Mouse (Mus musculus) intestine, postnatal 0 days (tissue): ENCODE data around the gene Actrt2. TPM values are rescaled to one million over a fixed set of nuclear protein-coding genes. Genes with fewer than 3 reads are reported as not detected.

Source experiments
- ATAC-seq: fragments of 200-750 bp; cut with Nextera tagmentation; 2 replicates; pipeline ENCODE4 v1.8.0; 2017; ENCODE audit warnings: mild to moderate bottlenecking, moderate TSS enrichment, moderate library complexity
- H3K27ac ChIP-seq: fragments of 300-500 bp; sonication (generic); 2 replicates; pipeline ENCODE4 v1.5.1; 2014; ENCODE audit warnings: mild to moderate bottlenecking, low read depth, low read length, moderate library complexity
- H3K27me3 ChIP-seq: fragments of 300-500 bp; sonication (generic); replicated peaks from 2 replicates; pipeline ENCODE4 v1.6.1; 2014; ENCODE audit warnings: low read length, mixed read lengths; ENCODE audit not compliant: control insufficient read depth, insufficient read depth
- H3K36me3 ChIP-seq: fragments of 300-500 bp; sonication (generic); 2 replicates; pipeline ENCODE4 v1.6.1; 2014; ENCODE audit warnings: mild to moderate bottlenecking, moderate library complexity; ENCODE audit not compliant: control insufficient read depth, insufficient read depth
- H3K4me1 ChIP-seq: fragments of 300-500 bp; sonication (generic); replicated peaks from 2 replicates; pipeline ENCODE4 v1.6.1; 2014; ENCODE audit warnings: antibody characterized with exemption, low read length, mixed read lengths; ENCODE audit not compliant: control insufficient read depth, insufficient read depth
- H3K4me2 ChIP-seq: fragments of 300-500 bp; sonication (generic); replicated peaks from 2 replicates; pipeline ENCODE4 v1.6.1; 2014; ENCODE audit warnings: low read depth, mild to moderate bottlenecking, moderate library complexity
- H3K4me3 ChIP-seq: fragments of 300-500 bp; sonication (generic); 2 replicates; pipeline ENCODE4 v1.5.1; 2014; ENCODE audit warnings: low read depth, low read length
- H3K9ac ChIP-seq: fragments of 300-500 bp; sonication (generic); 2 replicates; pipeline ENCODE4 v1.6.1; 2014; ENCODE audit warnings: mild to moderate bottlenecking, low read depth, low read length
- H3K9me3 ChIP-seq: fragments of 300-500 bp; sonication (generic); 2 replicates; pipeline ENCODE4 v1.6.1; 2016; ENCODE audit warnings: mixed run types; ENCODE audit not compliant: control insufficient read depth
- CTCF ChIP-seq: sonication (generic); IDR thresholded peaks from 2 replicates; pipeline ENCODE4 v1.5.1; 2016; ENCODE audit warnings: low read depth, mild to moderate bottlenecking, control low read depth, antibody characterized with exemption, moderate library complexity
- WGBS: fragments of 180-500 bp; shearing (Covaris S2); extraction: QIAGEN DNeasy Blood & Tissue Kit; methylation state at CpG from one replicate; pipeline ENCODE4 v1.1.7; 2014; 5-methylcytosine and 5-hydroxymethylcytosine counted together
- polyA plus RNA-seq: library from polyadenylated mRNA; unstranded; fragments of >200 nt; fragmentation: Nextera tagmentation; extraction: Ambion mirVana; gene quantifications from 2 replicates; pipeline ENCODE4 v1.2.1, GENCODE M21; 2015

The Actrt2 gene
- polyA plus RNA-seq, 1 experiment from 2014 or later: not detected

DNA sequence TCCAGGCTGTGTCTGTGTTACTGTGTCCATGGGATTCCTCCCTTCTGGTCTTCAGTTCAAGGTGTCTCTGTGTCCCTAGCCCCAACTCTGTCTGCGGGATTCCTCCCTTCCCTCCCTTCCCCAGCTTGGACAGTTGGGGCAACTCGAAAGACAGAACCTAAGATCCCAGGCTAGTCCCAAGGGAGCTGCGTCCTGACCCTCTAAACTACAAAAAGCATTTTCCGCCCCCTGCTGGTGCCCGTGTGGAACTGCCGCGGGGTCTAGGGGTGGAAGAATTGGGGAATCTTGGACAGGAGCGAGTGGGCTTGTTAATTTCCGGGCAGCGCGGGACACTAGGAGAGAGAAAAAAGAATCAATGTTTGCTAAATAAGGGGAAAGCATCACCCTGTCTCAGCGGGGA lies 6.9 kb upstream of the Actrt2 start:
- Histone ChIP-seq H3K27me3 (peaks cover 4% of the 10 kb centered on the region; the same call in 1 of the 2 replicates), H3K4me1 (no peaks in the 10 kb centered on the region), H3K4me2 (no peak overlapping the region), H3K27ac (no peak overlapping the region), H3K9me3 (no peaks in the 10 kb centered on the region), H3K9ac (no peak overlapping the region), H3K36me3 (no peaks in the 10 kb centered on the region), H3K4me3 (no peak overlapping the region)
- ATAC-seq: no peak
- TF ChIP-seq CTCF: peak; percentile 87
- WGBS: 5% methylated on average over 12 of the region's 12 CpGs

GRCm38 (mm10) chr4:154673986-154674385 lies 6.3 kb upstream of the Actrt2 start:
- Histone ChIP-seq H3K27ac (no peak overlapping the region), H3K4me1 (no peaks in the 10 kb centered on the region), H3K36me3 (no peaks in the 10 kb centered on the region), H3K27me3 (peaks cover 4% of the 10 kb centered on the region; the same call in 1 of the 2 replicates), H3K4me3 (no peak overlapping the region), H3K9ac (no peak overlapping the region), H3K9me3 (no peaks in the 10 kb centered on the region), H3K4me2 (no peak overlapping the region)
- no peak for TF ChIP-seq CTCF
- ATAC-seq: no peak
- WGBS: 61% methylated on average over 4 of the region's 4 CpGs

GRCm38 (mm10) chr4:154672027-154672426 lies 4.4 kb upstream of the Actrt2 start:
- no peaks in the 10 kb centered on the region for H3K4me1 ChIP-seq
- 68% methylated on average over 1 of the region's 1 CpGs for WGBS
- no peak overlapping the region for H3K27ac ChIP-seq
- H3K4me3 ChIP-seq: no peak overlapping the region
- no peak overlapping the region for H3K4me2 ChIP-seq
- H3K9ac ChIP-seq: no peak overlapping the region
- H3K9me3 ChIP-seq: no peaks in the 10 kb centered on the region
- H3K27me3 ChIP-seq: peaks cover 4% of the 10 kb centered on the region; the same call in 1 of the 2 replicates
- no peak for TF ChIP-seq CTCF
- no peaks in the 10 kb centered on the region for H3K36me3 ChIP-seq
- no peak for ATAC-seq

DNA sequence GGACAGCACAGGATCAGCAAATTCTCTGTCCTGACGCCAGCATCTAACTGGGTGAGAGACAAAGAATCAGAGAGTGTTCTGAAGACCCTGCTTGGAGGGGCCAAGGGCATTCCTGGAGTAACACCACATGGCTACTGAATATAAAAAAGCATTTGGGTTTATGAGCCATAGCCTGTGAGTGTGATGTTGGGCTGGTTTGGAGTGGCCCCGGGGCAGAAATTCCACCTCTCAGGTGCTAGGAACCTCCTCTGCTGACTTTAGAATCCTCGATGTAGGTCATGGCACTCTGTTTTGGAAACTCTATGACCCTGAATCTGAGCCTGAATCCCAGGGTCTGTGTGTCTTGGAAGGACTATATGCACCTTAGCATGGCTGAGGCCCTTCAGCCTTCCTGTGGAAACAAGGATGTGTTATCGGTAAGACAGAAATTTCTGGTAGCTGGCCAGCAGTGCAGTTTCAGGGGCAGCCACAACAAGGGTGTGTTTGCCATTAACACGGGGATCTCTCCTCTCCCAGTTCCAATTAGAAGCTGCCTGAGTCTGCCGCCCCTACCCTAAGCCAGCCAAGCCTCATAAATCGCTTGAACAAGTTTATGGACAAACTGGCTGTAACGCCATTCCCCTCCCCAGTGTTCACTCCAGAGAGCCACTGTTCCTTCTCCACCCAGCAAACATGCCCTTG lies 3.7 kb upstream of the Actrt2 start:
- Histone ChIP-seq H3K4me3 (no peak overlapping the region), H3K4me2 (no peak overlapping the region), H3K4me1 (no peaks in the 10 kb centered on the region), H3K27me3 (peaks cover 4% of the 10 kb centered on the region; the same call in 1 of the 2 replicates), H3K27ac (no peak overlapping the region), H3K36me3 (no peaks in the 10 kb centered on the region), H3K9ac (no peak overlapping the region), H3K9me3 (no peaks in the 10 kb centered on the region)
- 57% methylated on average over 8 of the region's 8 CpGs for WGBS
- TF ChIP-seq CTCF: no peak
- ATAC-seq: no peak

DNA sequence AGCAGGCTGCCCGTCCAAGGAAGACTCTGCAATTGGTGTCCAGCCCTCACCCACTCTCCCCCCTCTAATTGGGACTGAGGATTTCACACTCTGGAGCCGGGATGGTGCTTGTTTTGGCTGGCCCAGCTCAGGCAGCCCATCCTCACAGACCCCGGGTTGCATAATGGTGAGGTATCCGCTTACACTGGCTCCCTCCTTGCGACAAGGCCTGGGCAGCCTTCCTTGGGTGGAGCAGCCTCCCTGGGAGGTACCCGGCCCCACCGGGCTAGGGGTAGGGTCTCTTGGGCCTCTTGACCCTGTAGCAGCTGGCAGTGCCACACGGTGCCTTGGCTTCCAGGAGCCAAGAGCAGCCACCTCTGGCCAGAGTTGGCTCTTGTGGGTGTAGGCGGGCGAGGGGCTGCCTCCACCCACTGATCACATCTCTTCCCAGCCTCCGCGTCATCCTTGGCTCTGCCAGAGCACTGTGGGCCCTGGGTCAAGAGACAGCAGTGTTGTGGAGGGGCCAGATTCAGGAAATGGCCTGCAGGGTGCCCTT lies 4.9 kb downstream of the Actrt2 start:
- ATAC-seq: no peak
- TF ChIP-seq CTCF: no peak
- H3K27me3 ChIP-seq: no peaks in the 10 kb centered on the region
- H3K9ac ChIP-seq: no peak overlapping the region
- no peaks in the 10 kb centered on the region for H3K9me3 ChIP-seq
- 75% methylated on average over 12 of the region's 12 CpGs for WGBS
- H3K27ac ChIP-seq: no peak overlapping the region
- H3K4me2 ChIP-seq: no peak overlapping the region
- H3K36me3 ChIP-seq: no peaks in the 10 kb centered on the region
- H3K4me1 ChIP-seq: no peaks in the 10 kb centered on the region
- no peak overlapping the region for H3K4me3 ChIP-seq

GRCm38 (mm10) chr4:154661256-154661655 lies 6.4 kb downstream of the Actrt2 start:
- no peaks in the 10 kb centered on the region for H3K36me3 ChIP-seq
- H3K4me3 ChIP-seq: no peak overlapping the region
- WGBS: 30% methylated on average over 6 of the region's 6 CpGs
- TF ChIP-seq CTCF: no peak
- no peak overlapping the region for H3K27ac ChIP-seq
- no peaks in the 10 kb centered on the region for H3K9me3 ChIP-seq
- H3K27me3 ChIP-seq: no peaks in the 10 kb centered on the region
- H3K4me1 ChIP-seq: no peaks in the 10 kb centered on the region
- no peak overlapping the region for H3K4me2 ChIP-seq
- ATAC-seq: no peak
- no peak overlapping the region for H3K9ac ChIP-seq
